Mouse (Mus musculus) testis, adult 2 months (tissue): Measurements from ENCODE around the gene Srsf7.

Source experiments
- CTCF ChIP-seq: fragments of 200-500 bp; IDR thresholded peaks from 2 replicates; pipeline ENCODE4 v1.5.1; 2012; ENCODE audit warnings: low read depth, mild to moderate bottlenecking, inconsistent platforms, low read length, moderate library complexity; ENCODE audit not compliant: control insufficient read depth, insufficient read depth, insufficient replicate concordance
- POLR2A ChIP-seq: fragments of 200-500 bp; IDR thresholded peaks from 2 replicates; pipeline ENCODE4 v1.6.1; 2012; ENCODE audit warnings: low read depth, mild to moderate bottlenecking, inconsistent platforms, low read length, moderate library complexity; ENCODE audit not compliant: control insufficient read depth

DNA sequence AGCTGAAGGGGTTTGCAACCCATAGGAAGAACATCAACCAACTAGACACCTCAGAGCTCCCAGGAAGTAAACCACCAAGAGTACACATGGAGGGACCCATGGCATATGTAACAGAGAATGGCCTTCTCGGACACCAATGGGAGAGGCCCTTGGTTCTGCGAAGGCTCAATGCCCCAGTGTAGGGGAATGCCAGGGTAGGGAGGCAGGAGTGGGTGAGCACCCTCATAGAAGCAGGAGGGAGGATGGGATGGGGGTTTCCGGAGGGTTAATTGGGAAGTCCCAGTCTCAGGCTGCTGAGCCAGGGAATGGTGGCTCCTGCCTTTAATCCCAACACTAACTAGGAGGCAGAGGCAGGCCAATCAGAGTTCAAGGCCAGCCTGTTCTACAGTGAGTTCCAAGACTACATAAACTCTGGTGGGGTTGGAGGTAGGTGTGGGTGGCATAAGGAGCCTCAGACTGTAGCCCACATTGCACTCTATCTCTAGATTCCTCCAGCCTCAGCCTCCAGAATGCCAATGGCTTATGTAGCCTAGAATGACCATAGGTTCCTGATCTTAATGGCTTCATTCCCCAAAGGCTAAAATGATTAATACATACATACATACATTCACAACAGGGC lies 7.8 kb downstream of the Srsf7 start:
- no peak for TF ChIP-seq POLR2A
- no peak for TF ChIP-seq CTCF
